Mouse (Mus musculus) heart, embryonic 12.5 days (tissue): ENCODE results near the gene Ikzf3. TPM values are rescaled to one million over a fixed set of nuclear protein-coding genes. Genes with fewer than 3 reads are reported as not detected.
A peak's percentile ranks its signal among the peaks of the same experiment; 100 is the strongest.

Experiments
- ATAC-seq: fragments of 200-750 bp; cut with Nextera tagmentation; 2 replicates; pipeline ENCODE4 v1.8.0; 2017; ENCODE audit warnings: moderate TSS enrichment, moderate library complexity; ENCODE audit not compliant: insufficient number of reproducible peaks, low FRiP score
- H3K27ac ChIP-seq: fragments of 300-500 bp; sonication (generic); 2 replicates; pipeline ENCODE4 v1.5.1; 2016; ENCODE audit warnings: mild to moderate bottlenecking, moderate library complexity; ENCODE audit not compliant: poor library complexity, severe bottlenecking
- H3K27me3 ChIP-seq: fragments of 300-500 bp; sonication (generic); replicated peaks from 2 replicates; pipeline ENCODE4 v1.6.1; 2016; ENCODE audit warnings: mild to moderate bottlenecking, moderate library complexity
- H3K36me3 ChIP-seq: fragments of 300-500 bp; sonication (generic); 2 replicates; pipeline ENCODE4 v1.6.1; 2016; ENCODE audit warnings: mild to moderate bottlenecking, moderate library complexity
- H3K4me1 ChIP-seq: fragments of 300-500 bp; sonication (generic); replicated peaks from 2 replicates; pipeline ENCODE4 v1.6.1; 2016; ENCODE audit warnings: mild to moderate bottlenecking
- H3K4me2 ChIP-seq: fragments of 300-500 bp; sonication (generic); 2 replicates; pipeline ENCODE4 v1.6.1; 2016; ENCODE audit warnings: mild to moderate bottlenecking, moderate library complexity
- H3K4me3 ChIP-seq: fragments of 300-500 bp; sonication (generic); 2 replicates; pipeline ENCODE4 v1.5.1; 2016; ENCODE audit warnings: mild to moderate bottlenecking
- H3K9ac ChIP-seq: fragments of 300-500 bp; sonication (generic); 2 replicates; pipeline ENCODE4 v1.6.1; 2016; ENCODE audit warnings: mild to moderate bottlenecking, moderate library complexity
- H3K9me3 ChIP-seq: fragments of 300-500 bp; sonication (generic); replicated peaks from 2 replicates; pipeline ENCODE4 v1.6.1; 2016; ENCODE audit warnings: mild to moderate bottlenecking, moderate library complexity
- WGBS: fragments of 180-500 bp; shearing (Covaris S2); methylation state at CpG from one replicate; pipeline ENCODE4 v1.1.7; 2016; 5-methylcytosine and 5-hydroxymethylcytosine counted together
- polyA plus RNA-seq: library from polyadenylated mRNA; unstranded; fragments of >200 nt; fragmentation: Nextera tagmentation; extraction: Ambion mirVana; gene quantifications from 2 replicates; pipeline ENCODE4 v1.2.1, GENCODE M21; 2016

The Ikzf3 gene
- polyA plus RNA-seq, 1 experiment from 2014 or later = 0.06 TPM

- H3K4me2 ChIP-seq = no peak overlapping the region
- H3K4me1 ChIP-seq = peaks cover 27% of the 10 kb centered on the region
- 55% methylated on average over 4 of the region's 4 CpGs for WGBS
- H3K27me3 ChIP-seq = peaks cover 34% of the 10 kb centered on the region
- H3K9ac ChIP-seq = no peak overlapping the region
- no peaks in the 10 kb centered on the region for H3K36me3 ChIP-seq
- 0 out of 2 replicates have a peak, but pooled peaks have one; percentile 2 for ATAC-seq
- H3K9me3 ChIP-seq = no peaks in the 10 kb centered on the region
- no peak overlapping the region for H3K4me3 ChIP-seq
- no peak overlapping the region for H3K27ac ChIP-seq
Observed at GRCm38 (mm10) chr11:98445679-98446078, 100.2 kb downstream of the Ikzf3 start.

DNA sequence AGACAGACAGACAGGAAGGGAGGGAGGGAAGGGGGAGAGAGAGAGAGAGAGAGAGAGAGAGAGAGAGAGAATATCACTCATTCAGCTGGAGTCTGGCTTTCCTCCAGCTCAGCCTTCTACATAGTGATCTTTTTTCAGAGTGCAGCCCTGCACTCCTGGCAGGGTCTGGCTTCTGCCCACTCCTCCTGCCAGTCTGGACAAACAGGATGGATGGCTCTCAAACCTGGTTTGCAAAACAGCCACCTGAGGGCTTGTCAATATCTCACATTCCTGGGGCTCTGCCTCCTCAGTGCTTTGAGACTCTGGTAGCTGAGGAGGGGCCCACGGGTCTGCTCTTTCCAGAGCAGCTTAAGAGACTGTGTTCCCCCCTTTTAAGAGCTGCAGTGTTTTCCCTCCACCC is 100.6 kb downstream of the Ikzf3 start:
- H3K27me3 ChIP-seq = peaks cover 30% of the 10 kb centered on the region
- WGBS = 36% methylated on average over 1 of the region's 1 CpGs
- H3K9me3 ChIP-seq = no peaks in the 10 kb centered on the region
- no peak overlapping the region for H3K4me2 ChIP-seq
- ATAC-seq = no peak
- H3K4me1 ChIP-seq = peaks cover 27% of the 10 kb centered on the region
- H3K27ac ChIP-seq = no peak overlapping the region
- no peaks in the 10 kb centered on the region for H3K36me3 ChIP-seq
- H3K4me3 ChIP-seq = no peak overlapping the region
- 0 out of 2 replicates have a peak overlapping the region, but pooled peaks have one; percentile 14 for H3K9ac ChIP-seq

- Histone ChIP-seq H3K9me3 (no peaks in the 10 kb centered on the region), H3K4me2 (no peak overlapping the region), H3K27ac (no peak overlapping the region), H3K4me3 (no peak overlapping the region), H3K9ac (no peak overlapping the region), H3K27me3 (peaks cover 14% of the 10 kb centered on the region), H3K4me1 (peaks cover 27% of the 10 kb centered on the region), H3K36me3 (no peaks in the 10 kb centered on the region)
- no peak for ATAC-seq
- WGBS = 84% methylated on average over 1 of the region's 1 CpGs
Observed at GRCm38 (mm10) chr11:98443688-98444087, 102.1 kb downstream of the Ikzf3 start.

DNA sequence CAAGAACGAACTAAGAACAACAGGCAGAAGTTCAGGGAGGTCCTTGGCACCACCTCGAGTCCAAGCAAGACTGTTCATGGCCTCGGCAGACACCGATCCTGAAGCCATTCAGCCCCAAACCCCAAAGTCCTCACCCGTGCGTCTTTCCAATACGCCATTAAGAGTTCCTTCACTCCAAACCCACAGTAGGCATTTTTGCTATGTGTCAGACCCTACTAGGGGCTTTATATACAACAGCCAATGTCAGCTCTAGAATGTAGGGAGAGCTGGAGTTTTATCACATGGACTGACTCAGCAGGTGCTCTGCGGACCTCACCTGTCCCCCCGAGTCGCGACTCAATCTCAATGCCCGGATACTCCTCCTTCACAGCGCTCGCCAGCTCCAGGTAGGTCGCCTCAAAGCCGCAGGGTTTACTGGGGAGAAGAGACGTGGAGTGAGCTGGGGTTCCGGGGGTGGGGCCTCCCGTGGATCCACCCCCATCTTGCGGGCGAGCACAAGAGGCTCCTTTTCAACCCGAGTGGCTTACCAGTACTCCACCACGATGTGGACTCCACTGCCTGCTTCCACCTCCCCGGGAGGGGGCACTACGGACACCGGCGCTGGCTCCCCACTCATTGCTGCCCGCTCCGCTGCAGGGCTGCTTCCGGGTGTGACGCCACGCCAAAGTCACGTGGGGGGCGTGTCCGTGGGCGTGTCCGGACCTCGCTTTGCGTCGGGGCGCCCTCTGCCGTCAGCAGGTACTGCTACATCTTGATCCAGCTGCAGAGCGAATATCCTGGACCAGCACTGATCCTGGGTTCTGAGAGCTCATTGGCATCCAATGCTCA is 107.3 kb downstream of the Ikzf3 start, which contains the start of gene Mien1:
Gene Mien1 (minus strand): TSS at position 661 of the 828 bp plus-strand sequence.
- Histone ChIP-seq H3K27ac (peak within 1 kb of the TSS; percentile 58), H3K4me1 (peaks cover 11% of the 10 kb centered on the region), H3K9ac (peak within 1 kb of the TSS; percentile 69), H3K4me3 (peak within 1 kb of the TSS; percentile 73), H3K36me3 (peaks cover 40% of the 10 kb centered on the region), H3K9me3 (no peaks in the 10 kb centered on the region), H3K4me2 (peak within 1 kb of the TSS; percentile 85), H3K27me3 (no peaks in the 10 kb centered on the region)
- ATAC-seq = peak; percentile 90
- WGBS = 2% methylated on average over 43 of the region's 43 CpGs

GRCm38 (mm10) chr11:98437441-98437840 is 108.4 kb downstream of the Ikzf3 start:
- peak overlapping the region; percentile 69; the same call in 1 of the 2 replicates for H3K9ac ChIP-seq
- H3K4me3 ChIP-seq = 0 out of 2 replicates have a peak overlapping the region, but pooled peaks have one; percentile 73
- peak overlapping the region; percentile 85; the same call in 1 of the 2 replicates for H3K4me2 ChIP-seq

GRCm38 (mm10) chr11:98435723-98436122 is 110.1 kb downstream of the Ikzf3 start:
- Histone ChIP-seq H3K27ac (no peak overlapping the region), H3K27me3 (no peaks in the 10 kb centered on the region), H3K9ac (no peak overlapping the region), H3K9me3 (no peaks in the 10 kb centered on the region), H3K4me3 (no peak overlapping the region), H3K4me1 (peaks cover 11% of the 10 kb centered on the region), H3K4me2 (no peak overlapping the region), H3K36me3 (peaks cover 68% of the 10 kb centered on the region)
- 89% methylated on average over 9 of the region's 9 CpGs for WGBS
- ATAC-seq = no peak

More at GRCm38 (mm10) chr11:98437441-98437840, 108.4 kb downstream of the Ikzf3 start:
- H3K27me3 ChIP-seq = no peaks in the 10 kb centered on the region
- 83% methylated on average over 6 of the region's 6 CpGs for WGBS
- no peak overlapping the region for H3K27ac ChIP-seq
- H3K36me3 ChIP-seq = peaks cover 51% of the 10 kb centered on the region
- H3K9me3 ChIP-seq = no peaks in the 10 kb centered on the region
- peaks cover 11% of the 10 kb centered on the region for H3K4me1 ChIP-seq
- ATAC-seq = no peak

GRCm38 (mm10) chr11:98431743-98432502 is 113.9 kb downstream of the Ikzf3 start:
- no peak overlapping the region for H3K4me3 ChIP-seq
- no peak overlapping the region for H3K27ac ChIP-seq
- H3K4me1 ChIP-seq = no peaks in the 10 kb centered on the region
- no peaks in the 10 kb centered on the region for H3K9me3 ChIP-seq
- ATAC-seq = no peak
- WGBS = 79% methylated on average over 9 of the region's 9 CpGs
- H3K36me3 ChIP-seq = peaks cover 100% of the 10 kb centered on the region
- no peak overlapping the region for H3K4me2 ChIP-seq
- H3K27me3 ChIP-seq = no peaks in the 10 kb centered on the region
- no peak overlapping the region for H3K9ac ChIP-seq

DNA sequence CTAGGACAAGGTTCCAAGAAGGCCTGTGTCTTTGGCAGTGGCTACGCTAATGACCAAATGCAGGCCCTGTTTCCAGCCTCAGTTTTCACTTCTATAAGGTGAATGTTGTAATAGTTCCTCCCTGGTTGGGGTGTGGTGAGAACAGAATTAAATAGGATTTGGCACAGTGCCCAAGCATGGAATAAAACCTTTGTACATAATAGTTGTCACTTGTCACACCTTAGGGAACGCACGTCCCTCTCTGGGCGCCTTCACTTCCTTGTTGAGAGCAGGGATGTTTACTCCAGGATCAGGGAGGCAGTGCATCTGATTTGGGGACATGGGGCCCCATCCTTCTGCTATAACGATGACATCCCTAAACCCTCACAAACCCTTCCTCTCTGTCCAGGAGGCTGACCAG is 117.4 kb downstream of the Ikzf3 start:
- 90% methylated on average over 5 of the region's 5 CpGs for WGBS
- H3K9ac ChIP-seq = no peak overlapping the region
- H3K4me1 ChIP-seq = no peaks in the 10 kb centered on the region
- no peak overlapping the region for H3K27ac ChIP-seq
- no peak for ATAC-seq
- peaks cover 100% of the 10 kb centered on the region for H3K36me3 ChIP-seq
- H3K27me3 ChIP-seq = no peaks in the 10 kb centered on the region
- H3K9me3 ChIP-seq = no peaks in the 10 kb centered on the region
- no peak overlapping the region for H3K4me3 ChIP-seq
- no peak overlapping the region for H3K4me2 ChIP-seq

DNA sequence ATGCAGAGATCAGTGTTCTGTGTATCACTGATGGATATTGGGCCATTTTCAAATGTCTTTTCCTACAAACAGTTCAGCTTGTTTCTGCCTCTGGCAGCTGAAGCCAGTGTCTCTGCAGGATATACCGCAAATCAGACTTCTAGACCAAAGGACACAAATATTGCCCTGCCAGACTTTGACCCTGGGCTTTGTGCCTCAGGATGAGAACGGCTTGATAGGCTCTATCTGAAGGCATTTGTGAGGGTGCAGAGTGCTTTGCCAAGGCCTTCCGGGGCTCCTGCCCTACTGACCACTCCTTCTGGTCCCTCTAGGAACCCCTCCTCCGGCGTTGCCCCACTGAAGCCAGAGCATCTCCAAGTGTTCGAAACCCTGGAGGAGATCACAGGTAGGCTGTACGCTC is 119.2 kb downstream of the Ikzf3 start:
- Histone ChIP-seq H3K4me3 (no peak overlapping the region), H3K9ac (no peak overlapping the region), H3K9me3 (no peaks in the 10 kb centered on the region), H3K27ac (no peak overlapping the region), H3K4me2 (no peak overlapping the region), H3K4me1 (no peaks in the 10 kb centered on the region), H3K27me3 (no peaks in the 10 kb centered on the region), H3K36me3 (peaks cover 100% of the 10 kb centered on the region)
- WGBS = 90% methylated on average over 7 of the region's 7 CpGs
- ATAC-seq = no peak

DNA sequence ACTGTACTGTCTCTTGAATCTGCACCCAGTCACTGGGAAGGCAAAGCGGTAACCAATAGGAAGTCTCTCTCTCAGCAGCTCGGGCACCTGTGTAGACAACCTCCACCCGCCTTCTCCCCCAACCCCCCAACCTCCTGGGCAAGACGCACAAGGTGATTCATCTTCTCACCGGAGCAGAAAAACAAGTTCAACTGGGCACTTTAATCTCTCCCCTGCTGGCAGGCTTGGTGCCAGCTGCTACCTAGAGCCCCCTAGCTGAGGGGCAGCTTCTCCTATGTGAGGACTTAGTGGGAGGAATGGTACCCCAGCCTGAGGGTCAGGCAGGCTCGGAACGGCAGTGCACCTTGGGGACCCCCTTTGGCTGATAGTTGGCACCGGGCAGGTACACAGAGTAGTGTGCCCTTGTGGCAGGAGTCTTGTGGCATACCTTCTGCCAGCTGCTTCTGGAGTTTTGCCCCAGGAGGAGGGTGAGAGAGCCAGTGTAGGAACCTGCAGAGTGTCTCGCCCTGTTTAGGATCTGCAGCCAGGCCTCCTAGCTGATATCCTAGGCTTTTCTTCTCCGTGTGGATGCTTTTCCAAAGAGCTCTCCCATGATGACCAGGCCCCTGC is 126.8 kb downstream of the Ikzf3 start:
- Histone ChIP-seq H3K9ac (peak overlapping the region; percentile 36; the same call in 1 of the 2 replicates), H3K4me2 (no peak overlapping the region), H3K9me3 (no peaks in the 10 kb centered on the region), H3K36me3 (peaks cover 58% of the 10 kb centered on the region), H3K4me1 (peaks cover 57% of the 10 kb centered on the region), H3K27ac (peak overlapping the region; percentile 25), H3K4me3 (no peak overlapping the region), H3K27me3 (no peaks in the 10 kb centered on the region)
- ATAC-seq = no peak
- WGBS = 83% methylated on average over 10 of the region's 10 CpGs

DNA sequence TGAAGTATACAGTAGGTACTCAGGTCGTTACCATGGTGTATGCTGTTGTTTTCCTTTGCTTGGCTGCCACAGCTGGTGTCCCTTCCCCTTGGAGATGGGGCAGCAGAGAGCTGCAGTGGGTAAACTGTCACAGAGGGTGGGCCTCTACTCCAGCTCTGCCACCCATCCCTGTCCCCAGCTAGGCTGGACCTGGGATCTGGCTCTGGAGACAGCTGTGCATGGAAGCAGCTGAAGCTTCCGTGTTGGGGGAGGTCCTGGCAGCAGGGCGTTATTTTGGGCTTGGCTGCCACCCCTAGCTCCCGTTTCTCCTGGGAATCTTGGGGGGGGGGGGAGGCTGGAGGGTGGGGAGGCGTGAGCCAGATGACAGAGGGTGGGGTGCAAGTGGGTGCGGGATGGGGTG is 127.6 kb downstream of the Ikzf3 start:
- Histone ChIP-seq H3K36me3 (peaks cover 50% of the 10 kb centered on the region), H3K27me3 (no peaks in the 10 kb centered on the region), H3K4me2 (no peak overlapping the region), H3K9ac (peak overlapping the region; percentile 9), H3K4me1 (peaks cover 62% of the 10 kb centered on the region), H3K9me3 (no peaks in the 10 kb centered on the region), H3K4me3 (no peak overlapping the region), H3K27ac (no peak overlapping the region)
- 51% methylated on average over 6 of the region's 6 CpGs for WGBS
- no peak for ATAC-seq
